Mouse (Mus musculus) ES-Bruce4 (cell line): ENCODE data around the gene Jmjd6.

Experiments
- CTCF ChIP-seq: IDR thresholded peaks from one replicate; pipeline ENCODE4 v1.8.1; 2011; ENCODE audit warnings: low read depth, low read length
- EP300 ChIP-seq: IDR thresholded peaks from 2 replicates; pipeline ENCODE4 v1.6.1; 2011; ENCODE audit warnings: low read depth, low read length; ENCODE audit not compliant: insufficient read depth

- TF ChIP-seq EP300 = no peak
- peak; percentile 85 for TF ChIP-seq CTCF
These were observed 35.2 kb downstream of the Jmjd6 start for GRCm38 (mm10) chr11:116807938-116808606.
